Mouse (Mus musculus) hindbrain, embryonic 13.5 days (tissue): Measurements from ENCODE around the gene Gm26938. TPM values are rescaled to one million over a fixed set of nuclear protein-coding genes. Genes with fewer than 3 reads are reported as not detected.

Source experiments
- ATAC-seq: fragments of 200-750 bp; cut with Nextera tagmentation; 2 replicates; pipeline ENCODE4 v1.8.0; 2017; ENCODE audit warnings: moderate TSS enrichment; ENCODE audit not compliant: low FRiP score
- H3K27ac ChIP-seq: fragments of 300-500 bp; sonication (generic); 2 replicates; pipeline ENCODE4 v1.5.1; 2015; ENCODE audit warnings: inconsistent platforms, mild to moderate bottlenecking, moderate library complexity
- H3K27me3 ChIP-seq: fragments of 300-500 bp; sonication (generic); 2 replicates; pipeline ENCODE4 v1.6.1; 2015; ENCODE audit warnings: mild to moderate bottlenecking, inconsistent platforms
- H3K36me3 ChIP-seq: fragments of 300-500 bp; sonication (generic); 2 replicates; pipeline ENCODE4 v1.6.1; 2015; ENCODE audit warnings: mild to moderate bottlenecking, inconsistent platforms
- H3K4me1 ChIP-seq: fragments of 300-500 bp; sonication (generic); replicated peaks from 2 replicates; pipeline ENCODE4 v1.6.1; 2015; ENCODE audit warnings: inconsistent platforms
- H3K4me2 ChIP-seq: fragments of 300-500 bp; sonication (generic); 2 replicates; pipeline ENCODE4 v1.6.1; 2015; ENCODE audit warnings: inconsistent platforms, mild to moderate bottlenecking, moderate library complexity
- H3K4me3 ChIP-seq: fragments of 300-500 bp; sonication (generic); 2 replicates; pipeline ENCODE4 v1.5.1; 2015; ENCODE audit warnings: mild to moderate bottlenecking, inconsistent platforms
- H3K9ac ChIP-seq: fragments of 300-500 bp; sonication (generic); 2 replicates; pipeline ENCODE4 v1.6.1; 2015; ENCODE audit warnings: mild to moderate bottlenecking, inconsistent platforms
- H3K9me3 ChIP-seq: fragments of 300-500 bp; sonication (generic); 2 replicates; pipeline ENCODE4 v1.6.1; 2016; ENCODE audit warnings: inconsistent platforms
- WGBS: fragments of 180-500 bp; shearing (Covaris S2); methylation state at CpG from one replicate; pipeline ENCODE4 v1.1.7; 2015; 5-methylcytosine and 5-hydroxymethylcytosine counted together
- polyA plus RNA-seq: library from polyadenylated mRNA; unstranded; fragments of >200 nt; fragmentation: Nextera tagmentation; extraction: Ambion mirVana; gene quantifications from 2 replicates; pipeline ENCODE4 v1.2.1, GENCODE M21; 2015

Gene Gm26938
- polyA plus RNA-seq, 1 experiment from 2014 or later: not detected

GRCm38 (mm10) chr5:139799801-139800590 is 26.2 kb downstream of the Gm26938 start:
- H3K27me3 ChIP-seq: peaks cover 31% of the 10 kb centered on the region
- H3K27ac ChIP-seq: no peak overlapping the region
- ATAC-seq: no peak
- no peaks in the 10 kb centered on the region for H3K9me3 ChIP-seq
- WGBS: 89% methylated on average over 33 of the region's 33 CpGs
- H3K4me3 ChIP-seq: no peak overlapping the region
- H3K36me3 ChIP-seq: peaks cover 25% of the 10 kb centered on the region
- no peak overlapping the region for H3K4me2 ChIP-seq
- peak overlapping the region; percentile 3; the same call in 1 of the 2 replicates for H3K9ac ChIP-seq
- peaks cover 57% of the 10 kb centered on the region for H3K4me1 ChIP-seq

- Histone ChIP-seq H3K27ac (peak overlapping the region; percentile 97), H3K9ac (0 out of 2 replicates have a peak overlapping the region, but pooled peaks have one; percentile 51), H3K36me3 (peaks cover 25% of the 10 kb centered on the region), H3K4me1 (peaks cover 58% of the 10 kb centered on the region), H3K4me3 (no peak overlapping the region), H3K27me3 (peaks cover 35% of the 10 kb centered on the region), H3K4me2 (peak overlapping the region; percentile 75), H3K9me3 (no peaks in the 10 kb centered on the region)
- ATAC-seq: no peak
- 88% methylated on average over 9 of the region's 9 CpGs for WGBS
Observed at GRCm38 (mm10) chr5:139799041-139799440, 27.2 kb downstream of the Gm26938 start.

GRCm38 (mm10) chr5:139798168-139798900 is 27.9 kb downstream of the Gm26938 start:
- Histone ChIP-seq H3K27me3 (peaks cover 40% of the 10 kb centered on the region), H3K4me3 (peak overlapping the region; percentile 39), H3K27ac (peak overlapping the region; percentile 97), H3K36me3 (peaks cover 25% of the 10 kb centered on the region), H3K9ac (peak overlapping the region; percentile 70), H3K4me1 (peaks cover 51% of the 10 kb centered on the region), H3K9me3 (no peaks in the 10 kb centered on the region), H3K4me2 (peak overlapping the region; percentile 75)
- WGBS: 26% methylated on average over 12 of the region's 12 CpGs
- ATAC-seq: peak; percentile 46; the same call in 1 of the 2 replicates

- 10% methylated on average over 11 of the region's 11 CpGs for WGBS
Observed at GRCm38 (mm10) chr5:139797473-139798167, 28.6 kb downstream of the Gm26938 start.

GRCm38 (mm10) chr5:139796900-139797299 is 29.3 kb downstream of the Gm26938 start:
- ATAC-seq: peak; percentile 24
- H3K27ac ChIP-seq: peak overlapping the region; percentile 97
- H3K4me2 ChIP-seq: peak overlapping the region; percentile 75
- H3K9ac ChIP-seq: 0 out of 2 replicates have a peak overlapping the region, but pooled peaks have one; percentile 35
- 13% methylated on average over 13 of the region's 13 CpGs for WGBS
- peaks cover 23% of the 10 kb centered on the region for H3K36me3 ChIP-seq
- H3K27me3 ChIP-seq: peaks cover 44% of the 10 kb centered on the region
- peaks cover 65% of the 10 kb centered on the region for H3K4me1 ChIP-seq
- no peaks in the 10 kb centered on the region for H3K9me3 ChIP-seq
- peak overlapping the region; percentile 5; the same call in 1 of the 2 replicates for H3K4me3 ChIP-seq

More at GRCm38 (mm10) chr5:139797473-139798167, 28.6 kb downstream of the Gm26938 start:
- Histone ChIP-seq H3K4me3 (peak overlapping the region; percentile 39), H3K36me3 (peaks cover 25% of the 10 kb centered on the region), H3K4me2 (peak overlapping the region; percentile 75), H3K4me1 (peaks cover 58% of the 10 kb centered on the region), H3K9me3 (no peaks in the 10 kb centered on the region), H3K27me3 (peaks cover 42% of the 10 kb centered on the region), H3K9ac (peak overlapping the region; percentile 70), H3K27ac (peak overlapping the region; percentile 97)
- ATAC-seq: peak; percentile 89

- no peak overlapping the region for H3K9ac ChIP-seq
Observed at GRCm38 (mm10) chr5:139796001-139796620, 30.1 kb downstream of the Gm26938 start.

GRCm38 (mm10) chr5:139794938-139795337 is 31.3 kb downstream of the Gm26938 start:
- peaks cover 5% of the 10 kb centered on the region for H3K36me3 ChIP-seq
- H3K9ac ChIP-seq: 0 out of 2 replicates have a peak overlapping the region, but pooled peaks have one; percentile 3
- no peak overlapping the region for H3K27ac ChIP-seq
- H3K4me2 ChIP-seq: no peak overlapping the region
- no peak for ATAC-seq
- peaks cover 33% of the 10 kb centered on the region for H3K27me3 ChIP-seq
- no peak overlapping the region for H3K4me3 ChIP-seq
- no peaks in the 10 kb centered on the region for H3K9me3 ChIP-seq
- H3K4me1 ChIP-seq: peaks cover 74% of the 10 kb centered on the region
- 80% methylated on average over 10 of the region's 10 CpGs for WGBS

More at GRCm38 (mm10) chr5:139796001-139796620, 30.1 kb downstream of the Gm26938 start:
- ATAC-seq: no peak
- Histone ChIP-seq H3K27me3 (peaks cover 43% of the 10 kb centered on the region), H3K27ac (peak overlapping the region; percentile 97; the same call in 1 of the 2 replicates), H3K9me3 (no peaks in the 10 kb centered on the region), H3K36me3 (peaks cover 17% of the 10 kb centered on the region), H3K4me2 (no peak overlapping the region), H3K4me3 (no peak overlapping the region), H3K4me1 (peaks cover 70% of the 10 kb centered on the region)
- 79% methylated on average over 9 of the region's 9 CpGs for WGBS

GRCm38 (mm10) chr5:139794137-139794536 is 32.1 kb downstream of the Gm26938 start:
- Histone ChIP-seq H3K27me3 (peaks cover 27% of the 10 kb centered on the region), H3K4me3 (no peak overlapping the region), H3K27ac (no peak overlapping the region), H3K36me3 (no peaks in the 10 kb centered on the region), H3K4me1 (peaks cover 68% of the 10 kb centered on the region), H3K9me3 (no peaks in the 10 kb centered on the region), H3K4me2 (no peak overlapping the region), H3K9ac (no peak overlapping the region)
- ATAC-seq: no peak
- WGBS: 91% methylated on average over 5 of the region's 5 CpGs

GRCm38 (mm10) chr5:139793338-139794089 is 32.7 kb downstream of the Gm26938 start:
- Histone ChIP-seq H3K27me3 (peaks cover 27% of the 10 kb centered on the region), H3K4me1 (peaks cover 62% of the 10 kb centered on the region), H3K4me3 (0 out of 2 replicates have a peak overlapping the region, but pooled peaks have one; percentile 8), H3K9ac (peak overlapping the region; percentile 49), H3K27ac (peak overlapping the region; percentile 30; the same call in 1 of the 2 replicates), H3K36me3 (no peaks in the 10 kb centered on the region), H3K9me3 (no peaks in the 10 kb centered on the region), H3K4me2 (peak overlapping the region; percentile 100; the same call in 1 of the 2 replicates)
- no peak for ATAC-seq
- 69% methylated on average over 11 of the region's 11 CpGs for WGBS

GRCm38 (mm10) chr5:139792966-139793337 is 33.3 kb downstream of the Gm26938 start:
- Histone ChIP-seq H3K27ac (peak overlapping the region; percentile 30; the same call in 1 of the 2 replicates), H3K9me3 (no peaks in the 10 kb centered on the region), H3K9ac (peak overlapping the region; percentile 49), H3K27me3 (peaks cover 27% of the 10 kb centered on the region), H3K4me3 (peak overlapping the region; percentile 82; the same call in 1 of the 2 replicates), H3K4me2 (peak overlapping the region; percentile 100), H3K36me3 (no peaks in the 10 kb centered on the region), H3K4me1 (peaks cover 56% of the 10 kb centered on the region)
- WGBS: 69% methylated on average over 3 of the region's 3 CpGs
- no peak for ATAC-seq
